ENCODE assay signal across 25 mouse cellular contexts in the genomic region with DNA sequence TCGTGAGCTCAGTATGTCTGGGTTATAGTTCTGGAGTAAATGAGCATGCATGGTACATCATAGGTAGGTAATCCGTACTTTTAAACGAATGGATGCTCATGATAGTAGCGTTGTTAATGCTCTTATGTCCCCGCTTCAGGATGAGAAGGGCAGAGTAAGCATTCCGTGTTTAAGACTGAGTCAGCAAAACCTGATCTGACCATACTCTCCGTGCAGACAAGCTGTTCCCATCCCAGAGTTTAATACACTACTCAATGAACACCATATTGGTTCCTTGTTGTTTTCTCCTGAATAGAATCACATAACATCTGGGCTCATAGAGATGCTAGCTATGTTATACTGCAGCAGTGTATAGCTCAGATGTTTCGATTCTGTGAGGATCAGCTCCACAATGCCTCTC.
"Had no signal": no experiment of that assay in that cellular context is flagged by ENCODE, and none has a peak within 500 bp of the region (broad histone marks: within the 10 kb centered on the region; RNA-seq: fewer than 3 reads in every experiment).

No protein-coding gene starts in this region.

- H3K9me3 ChIP-seq: embryonic facial prominence, embryonic 10.5 days; embryonic facial prominence, embryonic 12.5 days; embryonic facial prominence, embryonic 13.5 days; embryonic facial prominence, embryonic 15.5 days; forebrain, embryonic 10.5 days; forebrain, embryonic 12.5 days; forebrain, embryonic 13.5 days; forebrain, embryonic 15.5 days had no signal

- H3K27ac ChIP-seq: embryonic facial prominence, embryonic 10.5 days; embryonic facial prominence, embryonic 12.5 days; embryonic facial prominence, embryonic 13.5 days; embryonic facial prominence, embryonic 15.5 days; forebrain, embryonic 10.5 days; forebrain, embryonic 12.5 days; forebrain, embryonic 13.5 days; forebrain, embryonic 15.5 days; gastrocnemius, adult 2 months; heart, adult 2 months had no signal

- H3K36me3 ChIP-seq: embryonic facial prominence, embryonic 10.5 days; embryonic facial prominence, embryonic 12.5 days; embryonic facial prominence, embryonic 13.5 days; embryonic facial prominence, embryonic 15.5 days; forebrain, embryonic 10.5 days; forebrain, embryonic 12.5 days; forebrain, embryonic 15.5 days had no signal

- DNase-seq: cerebellum, adult 8-10 months; cerebellum, adult 9-10 months; cerebellum, adult 9-11 months; cerebellum, postnatal 10 days; cerebellum, postnatal 14 days; cerebellum, postnatal 25 days; cerebellum, postnatal 36 days; embryo, embryonic 11 days; forebrain, postnatal 0 days; gastrocnemius, adult 2 months; gastrocnemius, postnatal 10 days; gastrocnemius, postnatal 14 days; gastrocnemius, postnatal 25 days; gastrocnemius, postnatal 36 days; heart, adult 18-20 months; heart, adult 2 months had no signal

- H3K9ac ChIP-seq: embryonic facial prominence, embryonic 12.5 days; embryonic facial prominence, embryonic 13.5 days; embryonic facial prominence, embryonic 15.5 days; forebrain, embryonic 12.5 days; forebrain, embryonic 13.5 days; forebrain, embryonic 15.5 days; forebrain, postnatal 0 days had no signal

- H3K27me3 ChIP-seq: embryonic facial prominence, embryonic 12.5 days; embryonic facial prominence, embryonic 13.5 days; embryonic facial prominence, embryonic 15.5 days; forebrain, embryonic 12.5 days; forebrain, embryonic 13.5 days; forebrain, embryonic 15.5 days had no signal

- H3K4me1 ChIP-seq: embryonic facial prominence, embryonic 10.5 days; embryonic facial prominence, embryonic 12.5 days; embryonic facial prominence, embryonic 13.5 days; embryonic facial prominence, embryonic 15.5 days; forebrain, embryonic 10.5 days; forebrain, embryonic 12.5 days; forebrain, embryonic 13.5 days; forebrain, embryonic 15.5 days had no signal

- H3K4me3 ChIP-seq: embryonic facial prominence, embryonic 10.5 days; embryonic facial prominence, embryonic 12.5 days; embryonic facial prominence, embryonic 13.5 days; embryonic facial prominence, embryonic 15.5 days; erythroblast, embryonic 14.5 days; forebrain, embryonic 10.5 days; forebrain, embryonic 12.5 days; forebrain, embryonic 13.5 days; forebrain, embryonic 15.5 days; gastrocnemius, adult 2 months; heart, adult 2 months had no signal
